Mouse (Mus musculus) neural tube, embryonic 12.5 days (tissue): Measurements from ENCODE around the gene Peli2. TPM values are rescaled to one million over a fixed set of nuclear protein-coding genes. Genes with fewer than 3 reads are reported as not detected.

Experiments
- ATAC-seq: fragments of 200-750 bp; cut with Nextera tagmentation; 2 replicates; pipeline ENCODE4 v1.8.0; 2017; ENCODE audit warnings: low read depth, mild to moderate bottlenecking, moderate TSS enrichment, moderate library complexity; ENCODE audit not compliant: low FRiP score
- H3K27ac ChIP-seq: fragments of 300-500 bp; sonication (generic); 2 replicates; pipeline ENCODE4 v1.5.1; 2016
- H3K27me3 ChIP-seq: fragments of 300-500 bp; sonication (generic); replicated peaks from 2 replicates; pipeline ENCODE4 v1.6.1; 2016; ENCODE audit warnings: mild to moderate bottlenecking
- H3K36me3 ChIP-seq: fragments of 300-500 bp; sonication (generic); 2 replicates; pipeline ENCODE4 v1.6.1; 2016; ENCODE audit warnings: mild to moderate bottlenecking
- H3K4me1 ChIP-seq: fragments of 300-500 bp; sonication (generic); 2 replicates; pipeline ENCODE4 v1.6.1; 2016
- H3K4me2 ChIP-seq: fragments of 300-500 bp; sonication (generic); replicated peaks from 2 replicates; pipeline ENCODE4 v1.6.1; 2016; ENCODE audit warnings: mild to moderate bottlenecking
- H3K4me3 ChIP-seq: fragments of 300-500 bp; sonication (generic); 2 replicates; pipeline ENCODE4 v1.5.1; 2016
- H3K9ac ChIP-seq: fragments of 300-500 bp; sonication (generic); 2 replicates; pipeline ENCODE4 v1.6.1; 2016; ENCODE audit warnings: mild to moderate bottlenecking
- H3K9me3 ChIP-seq: fragments of 300-500 bp; sonication (generic); 2 replicates; pipeline ENCODE4 v1.6.1; 2016; ENCODE audit warnings: mild to moderate bottlenecking
- WGBS: fragments of 180-500 bp; shearing (Covaris S2); methylation state at CpG from one replicate; pipeline ENCODE4 v1.1.7; 2016; 5-methylcytosine and 5-hydroxymethylcytosine counted together
- polyA plus RNA-seq: library from polyadenylated mRNA; unstranded; fragments of >200 nt; fragmentation: Nextera tagmentation; extraction: Ambion mirVana; gene quantifications from 2 replicates; pipeline ENCODE4 v1.2.1, GENCODE M21; 2016

Gene Peli2
- polyA plus RNA-seq, 1 experiment from 2014 or later, result 17.4 TPM

DNA sequence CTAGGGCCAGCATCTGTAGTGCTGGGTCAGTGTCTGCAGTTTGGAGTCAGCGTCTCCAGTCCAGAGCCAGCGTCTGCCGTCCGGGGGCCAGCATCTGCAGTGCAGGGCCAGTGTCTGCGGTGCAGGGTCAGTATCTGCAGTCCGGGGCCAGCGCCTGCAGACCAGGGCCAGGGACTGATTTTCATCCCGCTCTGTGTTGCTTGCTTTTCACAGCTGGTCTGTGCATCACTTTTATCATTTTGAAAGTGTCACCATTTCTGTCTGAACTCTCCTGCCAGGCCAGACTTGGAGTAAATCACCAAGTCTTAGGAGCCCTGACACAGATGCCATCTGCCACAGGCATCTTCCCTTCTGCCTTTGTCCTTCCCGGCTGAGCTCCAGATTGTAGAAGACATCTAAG lies 79.7 kb downstream of the Peli2 start:
- H3K9me3 ChIP-seq, result no peaks in the 10 kb centered on the region
- H3K4me2 ChIP-seq, result no peak overlapping the region
- peaks cover 34% of the 10 kb centered on the region for H3K4me1 ChIP-seq
- WGBS, result 80% methylated on average over 9 of the region's 9 CpGs
- no peak overlapping the region for H3K4me3 ChIP-seq
- no peak overlapping the region for H3K9ac ChIP-seq
- H3K36me3 ChIP-seq, result no peaks in the 10 kb centered on the region
- no peak overlapping the region for H3K27ac ChIP-seq
- no peak for ATAC-seq
- H3K27me3 ChIP-seq, result no peaks in the 10 kb centered on the region

DNA sequence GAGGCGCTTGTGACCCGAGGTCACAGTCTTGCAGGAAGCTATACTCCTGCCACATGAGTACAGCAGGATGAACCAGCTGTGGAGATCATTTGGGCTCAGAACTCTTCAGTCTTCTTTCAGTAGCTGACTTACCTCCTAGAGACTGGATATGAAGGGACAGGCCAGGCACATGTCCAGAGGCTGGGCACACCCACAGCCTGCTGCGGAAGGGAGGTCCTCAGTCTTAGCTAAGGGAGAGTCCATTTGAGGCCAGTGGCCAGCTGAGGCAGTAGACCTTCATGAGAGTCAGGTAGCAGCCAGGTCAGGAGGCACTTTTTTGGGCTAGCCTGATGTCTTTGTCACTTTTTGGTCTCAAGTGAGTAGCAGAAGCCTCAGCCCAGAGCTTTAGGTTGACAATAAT lies 80.2 kb downstream of the Peli2 start:
- H3K27ac ChIP-seq, result no peak overlapping the region
- no peaks in the 10 kb centered on the region for H3K27me3 ChIP-seq
- H3K9me3 ChIP-seq, result no peaks in the 10 kb centered on the region
- H3K4me1 ChIP-seq, result peaks cover 34% of the 10 kb centered on the region
- ATAC-seq, result no peak
- WGBS, result 83% methylated on average over 3 of the region's 3 CpGs
- no peak overlapping the region for H3K9ac ChIP-seq
- H3K4me3 ChIP-seq, result no peak overlapping the region
- no peaks in the 10 kb centered on the region for H3K36me3 ChIP-seq
- H3K4me2 ChIP-seq, result no peak overlapping the region

DNA sequence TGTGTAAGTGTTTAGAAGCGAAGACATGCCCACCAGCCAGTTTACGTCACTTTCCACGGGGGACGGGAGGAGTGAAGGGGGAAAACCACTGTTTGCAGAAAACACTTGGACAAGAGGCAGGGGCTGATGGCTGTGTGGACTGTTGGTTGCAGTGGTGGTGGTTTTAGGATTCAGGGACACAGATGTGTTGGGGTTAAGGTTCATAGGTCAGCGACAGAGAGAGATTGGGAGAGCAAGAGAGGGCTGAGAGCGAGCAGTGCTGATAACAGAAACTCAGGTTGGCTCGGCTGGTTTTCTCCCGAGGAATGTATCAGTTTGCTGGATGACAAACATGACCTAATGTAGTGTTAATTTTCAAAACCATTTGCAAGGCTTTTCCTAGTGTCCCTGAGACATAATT lies 80.8 kb downstream of the Peli2 start:
- H3K36me3 ChIP-seq, result no peaks in the 10 kb centered on the region
- WGBS, result 90% methylated on average over 8 of the region's 8 CpGs
- no peak overlapping the region for H3K4me3 ChIP-seq
- no peaks in the 10 kb centered on the region for H3K9me3 ChIP-seq
- no peak overlapping the region for H3K27ac ChIP-seq
- no peak for ATAC-seq
- H3K27me3 ChIP-seq, result no peaks in the 10 kb centered on the region
- H3K4me2 ChIP-seq, result no peak overlapping the region
- no peak overlapping the region for H3K9ac ChIP-seq
- H3K4me1 ChIP-seq, result peaks cover 35% of the 10 kb centered on the region

DNA sequence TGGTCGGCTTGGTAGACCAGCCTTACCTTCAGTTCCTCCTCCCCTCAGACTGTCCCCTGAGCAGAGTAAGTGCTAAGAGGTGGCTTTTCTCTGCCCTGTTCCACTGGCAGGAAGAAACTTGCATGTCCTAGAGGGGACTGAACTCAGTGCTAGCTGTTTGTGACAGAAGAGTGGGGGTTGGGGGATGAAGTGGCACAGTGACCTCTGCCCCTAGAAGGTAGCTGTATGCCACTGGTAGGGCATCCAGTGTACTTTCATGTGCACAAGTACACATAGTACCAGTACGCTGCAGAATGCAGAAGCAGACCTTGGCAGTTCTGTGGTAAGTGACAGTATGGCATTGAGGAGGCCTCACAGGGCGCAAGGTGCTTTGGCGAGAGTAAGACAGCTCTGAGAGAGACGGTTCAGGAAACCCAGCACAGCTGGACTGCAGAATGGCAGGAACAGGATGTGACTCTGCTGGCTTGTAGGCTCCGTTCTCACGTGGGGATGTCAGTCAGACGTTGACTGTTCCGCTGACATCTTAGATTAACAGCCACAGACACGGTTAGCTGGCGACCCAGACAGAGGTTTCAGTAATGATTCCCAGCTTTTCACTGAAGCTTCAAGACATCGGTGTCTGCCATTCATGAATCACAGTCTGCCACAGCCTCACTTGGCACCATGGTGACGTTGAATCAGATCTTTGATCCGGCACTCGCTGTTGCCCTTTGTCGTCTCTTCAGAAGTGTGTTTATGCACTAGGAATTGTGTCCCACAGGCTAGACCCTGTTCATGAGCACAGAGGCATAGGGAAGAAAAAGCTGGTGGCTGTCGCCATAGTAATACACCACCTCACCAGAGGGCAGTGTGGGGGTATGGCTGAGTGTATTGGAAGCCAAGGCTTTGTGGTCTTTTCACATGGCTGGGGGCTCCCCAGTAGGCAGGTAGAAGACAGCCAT lies 81.7 kb downstream of the Peli2 start:
- 41% methylated on average over 17 of the region's 17 CpGs for WGBS
- H3K4me2 ChIP-seq, result no peak overlapping the region
- no peak overlapping the region for H3K27ac ChIP-seq
- no peaks in the 10 kb centered on the region for H3K36me3 ChIP-seq
- H3K4me3 ChIP-seq, result no peak overlapping the region
- peak; percentile 23; the same call in 1 of the 2 replicates for ATAC-seq
- H3K9ac ChIP-seq, result no peak overlapping the region
- H3K9me3 ChIP-seq, result no peaks in the 10 kb centered on the region
- H3K4me1 ChIP-seq, result peaks cover 39% of the 10 kb centered on the region
- no peaks in the 10 kb centered on the region for H3K27me3 ChIP-seq

DNA sequence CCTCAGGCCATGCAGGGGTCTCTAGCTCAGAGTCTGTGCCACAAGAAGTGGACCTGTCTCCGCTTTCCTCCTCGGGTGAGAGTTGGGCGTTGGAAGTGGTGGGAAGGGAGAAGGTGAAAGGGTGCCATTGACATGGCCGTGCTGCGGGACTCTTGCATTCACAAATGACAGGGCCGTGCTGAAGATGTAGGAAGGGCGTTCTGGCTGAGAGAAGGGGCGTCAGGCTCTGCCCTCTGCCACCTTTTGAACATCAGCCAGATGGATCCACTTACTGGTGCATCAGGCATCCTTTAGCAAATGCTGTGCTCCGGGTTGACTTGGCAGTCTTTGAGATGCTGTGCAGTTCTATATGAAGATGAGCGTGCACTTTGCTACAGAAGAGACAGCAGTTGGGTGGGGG lies 84.4 kb downstream of the Peli2 start:
- no peak for ATAC-seq
- Histone ChIP-seq H3K9ac (no peak overlapping the region), H3K4me1 (peaks cover 34% of the 10 kb centered on the region), H3K27me3 (no peaks in the 10 kb centered on the region), H3K27ac (no peak overlapping the region), H3K9me3 (no peaks in the 10 kb centered on the region), H3K36me3 (no peaks in the 10 kb centered on the region), H3K4me3 (no peak overlapping the region), H3K4me2 (no peak overlapping the region)
- WGBS, result 84% methylated on average over 10 of the region's 10 CpGs

DNA sequence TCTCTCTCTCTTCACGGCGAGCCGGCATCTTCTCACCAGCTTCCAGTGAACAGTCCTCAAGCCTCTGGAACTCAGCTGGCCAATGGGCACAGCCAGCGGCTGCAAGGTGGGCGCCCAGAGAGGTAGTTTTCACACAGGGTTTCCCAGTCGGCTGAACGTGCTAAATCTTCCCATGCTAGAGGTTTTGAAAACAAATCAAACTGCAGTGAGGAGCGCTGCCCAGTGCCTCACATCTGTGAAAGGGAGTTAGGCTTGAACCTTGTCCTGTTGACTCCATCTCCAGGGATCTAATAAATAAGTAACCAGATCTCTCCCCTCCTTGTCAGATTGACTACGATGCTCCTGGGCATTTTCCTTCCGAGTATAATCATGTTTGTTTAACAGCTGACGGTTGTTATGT lies 85.0 kb downstream of the Peli2 start:
- ATAC-seq, result no peak
- no peak overlapping the region for H3K9ac ChIP-seq
- H3K4me1 ChIP-seq, result peaks cover 31% of the 10 kb centered on the region
- no peak overlapping the region for H3K27ac ChIP-seq
- H3K27me3 ChIP-seq, result no peaks in the 10 kb centered on the region
- no peak overlapping the region for H3K4me2 ChIP-seq
- no peaks in the 10 kb centered on the region for H3K36me3 ChIP-seq
- no peaks in the 10 kb centered on the region for H3K9me3 ChIP-seq
- 51% methylated on average over 11 of the region's 11 CpGs for WGBS
- no peak overlapping the region for H3K4me3 ChIP-seq

DNA sequence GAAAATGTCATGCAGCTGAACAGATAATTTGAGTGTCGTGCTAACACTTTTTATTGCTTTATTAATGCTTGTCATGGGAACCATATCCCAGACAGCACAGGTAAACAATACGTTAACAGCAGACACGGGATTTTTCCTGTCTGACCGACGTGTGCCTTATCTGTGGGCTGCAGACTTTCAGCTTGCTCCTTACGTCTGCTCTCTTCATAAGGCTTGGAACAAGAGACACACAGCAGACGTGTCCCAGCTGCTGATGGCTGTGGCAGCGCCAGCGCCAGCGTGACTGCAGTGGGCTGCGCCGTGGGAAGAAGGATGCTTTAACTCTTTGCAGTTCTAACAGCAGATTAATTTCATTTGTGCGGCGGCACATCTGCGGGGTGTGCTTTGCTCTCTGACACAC lies 86.5 kb downstream of the Peli2 start:
- WGBS, result 38% methylated on average over 15 of the region's 15 CpGs
- Histone ChIP-seq H3K27ac (no peak overlapping the region), H3K4me2 (peak overlapping the region; percentile 28; the same call in 1 of the 2 replicates), H3K4me1 (peaks cover 27% of the 10 kb centered on the region), H3K9me3 (no peaks in the 10 kb centered on the region), H3K36me3 (no peaks in the 10 kb centered on the region), H3K4me3 (no peak overlapping the region), H3K9ac (no peak overlapping the region), H3K27me3 (no peaks in the 10 kb centered on the region)
- ATAC-seq, result 0 out of 2 replicates have a peak, but pooled peaks have one; percentile 66

DNA sequence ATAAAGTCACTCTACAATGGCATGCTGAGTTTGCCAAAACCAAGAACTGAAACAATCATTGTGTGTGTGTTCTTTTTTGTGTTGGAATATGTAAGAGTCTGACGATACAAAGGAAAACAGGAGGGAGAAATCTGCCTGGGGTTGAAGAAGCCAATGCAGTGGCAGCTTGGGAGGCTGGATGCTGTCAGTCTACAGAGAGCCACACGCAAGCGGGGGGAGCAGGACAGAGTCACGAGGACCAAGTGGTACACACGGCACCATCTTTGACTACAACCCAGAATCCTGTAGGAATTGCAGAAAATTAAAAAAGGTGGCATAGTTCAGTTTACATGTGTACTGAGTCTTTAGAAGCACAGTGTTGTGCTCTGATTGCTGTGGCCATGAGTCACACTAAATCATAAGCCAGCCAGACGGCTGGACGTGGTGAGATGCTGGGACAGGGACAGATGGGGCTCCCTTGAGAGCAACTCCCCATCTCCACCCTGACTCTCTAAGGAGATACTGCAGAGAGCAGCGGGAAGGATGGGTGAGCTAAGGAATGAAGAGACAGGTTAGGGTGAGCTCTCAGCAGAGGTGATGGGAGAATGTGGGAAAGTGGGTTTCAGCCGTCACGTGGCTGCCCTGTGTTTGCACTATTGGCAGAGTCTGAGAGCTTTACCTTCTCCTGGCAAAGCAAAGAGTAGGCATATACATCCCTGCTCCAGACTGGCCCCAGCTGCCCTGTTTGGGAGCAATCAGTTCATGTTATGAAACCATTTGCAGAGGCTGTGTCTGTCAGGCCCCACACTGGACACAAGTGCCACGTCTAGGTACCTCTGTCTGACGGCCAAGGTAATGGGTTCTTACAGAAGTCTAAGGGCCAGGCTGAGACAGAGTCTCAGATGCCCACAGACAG lies 87.4 kb downstream of the Peli2 start:
- no peak overlapping the region for H3K9ac ChIP-seq
- H3K4me3 ChIP-seq, result no peak overlapping the region
- no peaks in the 10 kb centered on the region for H3K27me3 ChIP-seq
- H3K27ac ChIP-seq, result no peak overlapping the region
- H3K9me3 ChIP-seq, result no peaks in the 10 kb centered on the region
- ATAC-seq, result 0 out of 2 replicates have a peak, but pooled peaks have one; percentile 8
- WGBS, result 71% methylated on average over 12 of the region's 12 CpGs
- H3K4me2 ChIP-seq, result 0 out of 2 replicates have a peak overlapping the region, but pooled peaks have one; percentile 28
- no peaks in the 10 kb centered on the region for H3K36me3 ChIP-seq
- H3K4me1 ChIP-seq, result peaks cover 19% of the 10 kb centered on the region

DNA sequence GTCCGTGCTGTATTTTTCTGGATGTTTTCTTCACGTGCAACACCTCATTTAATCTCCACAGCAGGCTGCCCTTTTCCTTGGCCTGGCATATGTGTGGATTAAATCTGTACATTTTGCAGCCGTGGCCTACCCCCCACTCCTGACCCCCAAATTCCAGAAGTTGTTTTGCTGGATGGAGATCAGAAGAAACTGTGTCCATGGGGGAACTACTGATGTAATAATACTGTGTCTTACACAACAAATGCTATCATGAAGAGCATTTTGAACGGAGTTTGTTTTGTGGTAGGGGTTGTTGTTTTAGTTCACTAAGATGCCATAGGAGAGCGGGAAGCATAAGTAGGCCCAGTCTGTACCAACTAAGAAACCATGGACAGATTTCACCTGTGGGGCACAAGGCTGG lies 88.8 kb downstream of the Peli2 start:
- no peak overlapping the region for H3K27ac ChIP-seq
- no peaks in the 10 kb centered on the region for H3K27me3 ChIP-seq
- H3K36me3 ChIP-seq, result no peaks in the 10 kb centered on the region
- H3K9me3 ChIP-seq, result no peaks in the 10 kb centered on the region
- ATAC-seq, result no peak
- peaks cover 19% of the 10 kb centered on the region for H3K4me1 ChIP-seq
- H3K9ac ChIP-seq, result no peak overlapping the region
- no peak overlapping the region for H3K4me2 ChIP-seq
- H3K4me3 ChIP-seq, result no peak overlapping the region
- WGBS, result 86% methylated on average over 5 of the region's 5 CpGs

DNA sequence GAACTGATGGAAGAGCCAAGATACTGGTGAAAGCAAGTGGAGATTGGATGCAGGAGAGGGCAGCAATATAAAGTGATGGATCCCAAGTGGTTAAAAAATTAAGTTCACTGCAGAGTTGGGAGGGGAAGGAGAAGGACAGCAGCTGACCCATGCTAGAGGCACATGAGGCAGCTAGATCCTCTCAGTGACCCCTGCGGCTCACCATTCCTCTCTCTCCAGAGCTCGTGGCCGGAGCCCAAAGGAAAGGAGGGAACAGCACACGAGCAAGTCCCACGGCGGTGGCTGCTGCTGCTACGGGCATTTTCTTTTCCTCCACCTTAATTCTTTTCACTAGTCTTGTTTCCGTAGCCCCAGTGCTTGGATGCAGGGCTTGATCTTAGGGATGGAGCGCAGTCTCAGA lies 89.5 kb downstream of the Peli2 start:
- Histone ChIP-seq H3K9ac (no peak overlapping the region), H3K27me3 (no peaks in the 10 kb centered on the region), H3K4me3 (no peak overlapping the region), H3K4me1 (peaks cover 17% of the 10 kb centered on the region), H3K4me2 (no peak overlapping the region), H3K9me3 (no peaks in the 10 kb centered on the region), H3K36me3 (no peaks in the 10 kb centered on the region), H3K27ac (no peak overlapping the region)
- ATAC-seq, result no peak
- 87% methylated on average over 9 of the region's 9 CpGs for WGBS

DNA sequence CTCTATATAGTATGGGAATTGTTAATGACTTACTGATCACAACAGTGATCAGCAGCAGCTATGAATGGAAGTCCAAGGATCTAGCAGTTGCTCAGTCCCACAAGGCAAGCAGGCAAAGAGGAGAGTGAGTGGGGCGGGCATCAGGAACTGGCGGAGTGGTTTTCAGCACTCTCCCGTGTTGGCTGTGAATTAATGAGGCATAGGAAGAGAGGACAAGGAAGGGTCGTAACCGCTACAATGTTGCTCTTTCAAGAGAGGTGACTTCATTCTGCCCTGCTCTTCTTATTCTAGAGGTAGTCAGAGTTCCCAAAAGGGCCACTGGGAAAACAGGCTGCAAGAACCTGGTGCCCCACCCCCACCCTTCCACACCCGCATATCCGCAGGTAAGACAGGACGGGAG lies 90.9 kb downstream of the Peli2 start:
- H3K27me3 ChIP-seq, result no peaks in the 10 kb centered on the region
- H3K9ac ChIP-seq, result no peak overlapping the region
- H3K36me3 ChIP-seq, result no peaks in the 10 kb centered on the region
- ATAC-seq, result no peak
- peaks cover 14% of the 10 kb centered on the region for H3K4me1 ChIP-seq
- H3K4me3 ChIP-seq, result no peak overlapping the region
- 68% methylated on average over 8 of the region's 8 CpGs for WGBS
- H3K27ac ChIP-seq, result no peak overlapping the region
- no peaks in the 10 kb centered on the region for H3K9me3 ChIP-seq
- no peak overlapping the region for H3K4me2 ChIP-seq

DNA sequence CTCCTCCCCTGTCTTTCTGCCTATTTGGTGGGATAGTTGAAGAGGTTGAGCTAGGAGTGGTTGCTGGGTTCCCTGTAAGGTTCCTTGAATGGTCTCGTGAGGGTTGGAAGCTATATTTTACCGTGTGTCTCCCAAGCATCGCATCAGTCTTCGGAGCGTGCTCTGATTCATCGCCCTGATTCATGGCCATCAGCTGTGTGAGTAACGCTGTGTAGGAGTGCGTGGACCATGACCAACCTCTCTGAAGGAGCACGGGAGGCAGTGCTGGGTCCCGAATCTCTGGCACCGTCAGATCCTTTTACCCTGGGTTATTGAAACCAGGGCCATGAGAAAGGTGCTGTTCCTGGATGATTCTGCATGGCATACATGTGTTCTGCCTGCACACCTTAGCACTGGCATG lies 92.2 kb downstream of the Peli2 start:
- Histone ChIP-seq H3K27ac (no peak overlapping the region), H3K4me2 (no peak overlapping the region), H3K9ac (no peak overlapping the region), H3K4me1 (peaks cover 3% of the 10 kb centered on the region; the same call in 1 of the 2 replicates), H3K4me3 (no peak overlapping the region), H3K9me3 (no peaks in the 10 kb centered on the region), H3K36me3 (no peaks in the 10 kb centered on the region), H3K27me3 (no peaks in the 10 kb centered on the region)
- WGBS, result 79% methylated on average over 11 of the region's 11 CpGs
- no peak for ATAC-seq
